Mouse (Mus musculus) heart, embryonic 15.5 days (tissue): ENCODE measurements around the gene Ddx28. TPM values are rescaled to one million over a fixed set of nuclear protein-coding genes. Genes with fewer than 3 reads are reported as not detected.
"Not testable (repeated sequence)": the region's sequence is repeated elsewhere in the genome, so short reads cannot be mapped to it uniquely, and the experiment has no call there.

Experiments
- ATAC-seq: fragments of 200-750 bp; cut with Nextera tagmentation; replicated peaks from 2 replicates; pipeline ENCODE4 v1.8.0; 2017; ENCODE audit warnings: low read depth, moderate TSS enrichment; ENCODE audit not compliant: insufficient number of reproducible peaks, insufficient read depth, low FRiP score
- H3K27ac ChIP-seq: fragments of 300-500 bp; sonication (generic); 2 replicates; pipeline ENCODE4 v1.5.1; 2015; ENCODE audit warnings: mild to moderate bottlenecking, inconsistent platforms
- H3K27me3 ChIP-seq: fragments of 300-500 bp; sonication (generic); 2 replicates; pipeline ENCODE4 v1.6.1; 2015; ENCODE audit warnings: inconsistent platforms
- H3K36me3 ChIP-seq: fragments of 300-500 bp; sonication (generic); 2 replicates; pipeline ENCODE4 v1.6.1; 2015; ENCODE audit warnings: mild to moderate bottlenecking, inconsistent platforms
- H3K4me1 ChIP-seq: fragments of 300-500 bp; sonication (generic); replicated peaks from 2 replicates; pipeline ENCODE4 v1.6.1; 2015; ENCODE audit warnings: inconsistent platforms
- H3K4me2 ChIP-seq: fragments of 300-500 bp; sonication (generic); 2 replicates; pipeline ENCODE4 v1.6.1; 2015; ENCODE audit warnings: inconsistent platforms, mild to moderate bottlenecking, moderate library complexity
- H3K4me3 ChIP-seq: fragments of 300-500 bp; sonication (generic); 2 replicates; pipeline ENCODE4 v1.5.1; 2015; ENCODE audit warnings: mild to moderate bottlenecking, inconsistent platforms
- H3K9ac ChIP-seq: fragments of 300-500 bp; sonication (generic); 2 replicates; pipeline ENCODE4 v1.6.1; 2015; ENCODE audit warnings: mild to moderate bottlenecking, inconsistent platforms
- H3K9me3 ChIP-seq: fragments of 300-500 bp; sonication (generic); replicated peaks from 2 replicates; pipeline ENCODE4 v1.6.1; 2016; ENCODE audit warnings: inconsistent platforms
- WGBS: fragments of 180-500 bp; shearing (Covaris S2); methylation state at CpG from one replicate; pipeline ENCODE4 v1.1.7; 2015; ENCODE audit warnings: mixed read lengths; 5-methylcytosine and 5-hydroxymethylcytosine counted together
- polyA plus RNA-seq: library from polyadenylated mRNA; unstranded; fragments of >200 nt; fragmentation: Nextera tagmentation; extraction: Ambion mirVana; gene quantifications from 2 replicates; pipeline ENCODE4 v1.2.1, GENCODE M21; 2015

Ddx28 gene
- polyA plus RNA-seq, 1 experiment from 2014 or later = 10.6 TPM

DNA sequence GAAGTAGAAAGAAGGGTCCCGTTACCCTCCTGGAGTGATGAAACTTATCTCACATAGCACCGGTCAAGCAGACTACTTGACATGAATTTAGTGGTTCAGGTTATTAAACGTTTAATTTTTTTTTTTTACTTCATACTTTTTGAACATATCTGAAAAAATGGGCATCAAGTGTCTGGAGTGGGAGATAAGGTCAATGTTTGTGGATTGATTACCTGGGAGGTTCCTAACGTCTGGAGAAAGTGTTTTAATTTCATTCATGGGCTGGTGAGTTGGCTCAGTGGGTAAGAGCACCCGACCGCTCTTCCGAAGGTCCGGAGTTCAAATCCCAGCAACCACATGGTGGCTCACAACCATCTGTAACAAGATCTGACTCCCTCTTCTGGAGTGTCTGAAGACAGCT, 521 bp upstream of the Ddx28 start:
- ATAC-seq, H3K9me3 ChIP-seq, H3K27ac ChIP-seq, H3K27me3 ChIP-seq, H3K36me3 ChIP-seq: not testable (repeated sequence)
- WGBS = 75% methylated on average over 8 of the region's 8 CpGs
- peak overlapping the region; percentile 78; the same call in 1 of the 2 replicates for H3K9ac ChIP-seq
- H3K4me1 ChIP-seq = peaks cover 18% of the 10 kb centered on the region
- H3K4me3 ChIP-seq = peak overlapping the region; percentile 72
- peak overlapping the region; percentile 92 for H3K4me2 ChIP-seq

DNA sequence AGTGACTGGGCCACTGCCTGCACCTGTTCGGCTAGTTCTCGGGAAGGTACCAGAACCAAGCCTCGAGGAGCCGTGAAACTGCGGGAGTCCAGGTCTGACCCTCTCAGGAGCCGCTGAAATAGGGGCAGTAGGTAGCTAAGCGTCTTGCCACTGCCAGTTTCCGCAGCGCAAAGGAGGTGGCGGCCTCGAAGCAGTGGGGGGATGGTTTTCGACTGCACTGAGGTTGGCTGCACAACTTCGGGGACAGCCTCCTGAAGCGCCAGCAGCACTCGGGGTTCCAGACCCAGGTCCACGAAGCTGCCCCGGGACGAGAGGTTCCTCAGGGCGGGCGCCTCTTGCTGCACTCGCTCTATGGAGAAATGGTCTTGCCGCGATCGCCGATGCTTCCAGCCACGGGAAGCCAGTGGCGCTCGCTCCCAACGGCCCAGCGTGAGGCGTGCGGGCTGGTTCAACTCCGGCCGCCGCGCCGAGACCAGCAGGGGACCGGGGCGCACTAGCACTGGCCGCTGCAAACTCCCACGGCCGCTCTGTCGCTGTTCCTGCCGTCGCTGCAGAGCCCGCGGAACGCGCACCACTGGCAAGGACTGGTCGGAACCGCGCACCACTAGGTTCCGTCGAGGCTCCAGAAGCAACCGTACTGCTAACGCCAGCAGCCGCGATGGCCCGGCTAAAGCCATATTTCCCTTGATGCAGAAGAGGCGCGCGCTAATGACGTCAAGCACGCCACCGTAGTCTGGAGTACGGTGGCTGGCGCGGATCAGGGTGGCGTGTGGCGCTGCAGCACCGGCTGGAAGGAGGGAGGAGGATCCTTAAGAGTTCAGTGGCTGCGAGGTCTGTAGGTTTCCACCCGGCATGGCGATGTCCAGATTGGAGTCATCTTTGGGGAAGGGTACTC, 687 bp downstream of the Ddx28 start:
- H3K27ac ChIP-seq = peak overlapping the region; percentile 51
- peaks cover 18% of the 10 kb centered on the region for H3K4me1 ChIP-seq
- ATAC-seq = peak; percentile 92
- WGBS = under 1% methylated on average over 74 of the region's 74 CpGs
- no peaks in the 10 kb centered on the region for H3K27me3 ChIP-seq
- peak overlapping the region; percentile 92 for H3K4me2 ChIP-seq
- peak overlapping the region; percentile 72 for H3K4me3 ChIP-seq
- H3K9me3 ChIP-seq = no peaks in the 10 kb centered on the region
- H3K36me3 ChIP-seq = peaks cover 4% of the 10 kb centered on the region; the same call in 1 of the 2 replicates
- peak overlapping the region; percentile 78 for H3K9ac ChIP-seq

DNA sequence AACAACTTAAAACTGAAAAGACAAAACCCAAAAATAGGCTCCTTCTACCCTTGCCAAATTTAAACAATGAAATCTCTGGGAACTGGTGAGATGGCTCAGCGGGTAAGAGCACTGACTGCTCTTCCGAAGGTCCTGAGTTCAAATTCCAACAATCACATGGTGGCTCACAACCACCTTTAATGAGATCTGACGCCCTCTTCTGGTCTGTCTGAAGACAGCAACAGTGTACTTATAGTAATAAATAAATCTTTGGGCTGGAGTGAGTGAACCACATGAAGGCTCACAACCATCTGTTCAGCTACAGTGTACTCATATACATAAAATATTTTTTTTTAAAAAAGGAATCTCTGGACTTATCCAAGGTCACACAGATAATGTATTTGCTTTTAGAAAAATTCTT, 3.8 kb downstream of the Ddx28 start:
- not testable (repeated sequence) for H3K4me3 ChIP-seq, H3K27me3 ChIP-seq, H3K9me3 ChIP-seq, H3K4me2 ChIP-seq, H3K36me3 ChIP-seq, H3K27ac ChIP-seq, ATAC-seq, H3K9ac ChIP-seq
- H3K4me1 ChIP-seq = peaks cover 18% of the 10 kb centered on the region
- 65% methylated on average over 3 of the region's 3 CpGs for WGBS

DNA sequence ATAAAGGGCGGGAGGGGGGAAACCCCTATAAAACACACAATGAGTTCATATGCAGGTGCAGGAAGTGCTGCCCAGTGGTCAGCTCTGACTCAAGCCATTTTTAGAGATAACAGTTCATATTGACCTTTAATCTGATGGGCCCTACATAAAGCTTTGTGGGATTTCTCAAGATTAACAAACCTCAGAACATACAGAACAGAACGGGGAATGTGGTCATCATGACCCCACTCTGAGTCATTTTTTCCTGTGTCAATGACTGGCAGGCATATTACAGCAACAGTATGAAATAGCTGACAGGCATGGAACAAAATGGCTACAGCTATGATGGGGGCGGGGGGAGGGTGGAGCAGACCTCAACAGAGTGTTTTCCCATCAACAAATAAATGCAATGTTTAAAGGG, 4.5 kb downstream of the Ddx28 start:
- peaks cover 18% of the 10 kb centered on the region for H3K4me1 ChIP-seq
- 54% methylated on average over 3 of the region's 3 CpGs for WGBS
- H3K27me3 ChIP-seq = no peaks in the 10 kb centered on the region
- H3K4me3 ChIP-seq = no peak overlapping the region
- no peaks in the 10 kb centered on the region for H3K9me3 ChIP-seq
- no peak overlapping the region for H3K4me2 ChIP-seq
- no peaks in the 10 kb centered on the region for H3K36me3 ChIP-seq
- no peak overlapping the region for H3K9ac ChIP-seq
- no peak for ATAC-seq
- H3K27ac ChIP-seq = no peak overlapping the region

DNA sequence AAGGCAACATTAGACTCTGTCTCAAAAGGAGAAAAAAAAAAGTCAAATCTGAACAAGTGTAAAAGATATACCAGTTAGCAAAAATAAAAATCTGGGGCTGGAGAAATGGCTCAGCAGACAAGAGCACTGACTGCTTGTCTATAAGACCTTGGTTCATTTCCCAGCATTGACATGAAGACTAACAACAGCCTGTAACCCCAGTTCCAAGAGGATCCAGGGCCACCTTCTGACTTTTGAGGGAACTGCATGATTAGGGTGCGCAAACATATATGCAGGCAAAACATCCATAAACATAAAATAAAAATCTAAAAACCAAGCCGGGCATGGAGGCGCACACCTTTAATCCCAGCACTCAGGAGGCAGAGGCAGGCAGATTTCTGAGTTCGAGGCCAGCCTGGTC, 5.3 kb downstream of the Ddx28 start:
- no peak for ATAC-seq
- Histone ChIP-seq H3K4me2 (no peak overlapping the region), H3K9ac (no peak overlapping the region), H3K9me3 (no peaks in the 10 kb centered on the region), H3K4me3 (no peak overlapping the region), H3K27ac (no peak overlapping the region), H3K27me3 (no peaks in the 10 kb centered on the region), H3K4me1 (peaks cover 13% of the 10 kb centered on the region), H3K36me3 (no peaks in the 10 kb centered on the region)
- WGBS = 80% methylated on average over 4 of the region's 4 CpGs

DNA sequence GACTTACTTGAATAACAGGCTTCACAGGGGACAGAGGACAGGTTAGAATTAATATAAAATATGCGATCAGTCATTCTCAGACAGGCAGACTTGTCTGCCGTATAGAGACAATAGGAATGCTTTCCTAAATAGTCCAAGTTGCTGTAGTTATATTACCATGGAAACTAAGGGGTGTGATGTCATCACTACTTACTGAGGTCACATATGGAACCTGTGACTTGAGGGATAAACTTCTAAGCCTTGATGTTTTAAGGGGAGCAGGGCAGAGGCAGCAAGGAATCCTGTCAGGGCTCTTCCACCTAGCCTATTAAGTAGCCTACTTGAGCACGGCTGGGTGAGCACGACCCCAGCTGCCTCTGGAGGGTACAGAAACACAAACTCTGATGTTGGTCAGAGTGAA, 5.8 kb downstream of the Ddx28 start, which contains the start of gene Dpep2nb:
Gene Dpep2nb, minus strand, starts transcription at position 101 of the 400 bp plus-strand sequence.
- 68% methylated on average over 4 of the region's 4 CpGs for WGBS
- no peak within 1 kb of the TSS for H3K9ac ChIP-seq
- H3K4me2 ChIP-seq = no peak within 1 kb of the TSS
- H3K27me3 ChIP-seq = no peaks in the 10 kb centered on the region
- H3K9me3 ChIP-seq = no peaks in the 10 kb centered on the region
- peaks cover 13% of the 10 kb centered on the region for H3K4me1 ChIP-seq
- H3K4me3 ChIP-seq = no peak within 1 kb of the TSS
- no peaks in the 10 kb centered on the region for H3K36me3 ChIP-seq
- ATAC-seq = no peak
- H3K27ac ChIP-seq = no peak within 1 kb of the TSS

DNA sequence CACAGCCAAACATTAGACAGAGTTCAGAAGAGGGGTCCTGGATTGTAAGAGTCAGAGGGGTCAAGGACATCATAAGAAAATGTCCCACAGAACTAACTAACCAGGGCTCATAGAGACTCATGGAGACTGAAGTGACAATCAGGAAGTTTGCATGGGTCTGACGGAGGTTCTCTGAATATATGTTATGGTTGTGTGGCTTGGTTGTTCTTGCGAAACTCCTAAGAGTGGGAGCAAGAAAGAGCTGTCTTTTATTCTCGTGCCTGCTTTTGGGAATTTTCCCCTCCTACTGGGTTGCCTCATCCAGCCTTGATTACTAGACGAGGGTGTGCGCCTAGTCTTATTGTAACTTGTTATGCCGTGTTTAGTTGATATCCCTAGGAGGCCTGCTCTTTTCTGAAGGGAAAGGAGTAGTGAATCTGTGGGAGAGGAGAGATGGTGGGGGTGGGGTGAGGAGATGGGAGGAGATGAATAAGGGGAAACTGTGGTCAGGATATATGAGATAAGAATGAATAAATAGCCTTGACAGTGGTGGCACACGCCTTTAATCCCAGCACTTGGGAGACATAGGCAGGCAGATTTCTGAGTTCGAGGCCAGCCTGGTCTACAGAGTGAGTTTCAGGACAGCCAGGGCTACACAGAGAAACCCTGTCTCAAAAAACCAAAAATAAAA, 7.0 kb downstream of the Ddx28 start:
- H3K4me2 ChIP-seq = no peak overlapping the region
- H3K9me3 ChIP-seq = no peaks in the 10 kb centered on the region
- H3K36me3 ChIP-seq = no peaks in the 10 kb centered on the region
- no peak overlapping the region for H3K27ac ChIP-seq
- H3K9ac ChIP-seq = no peak overlapping the region
- H3K4me3 ChIP-seq = no peak overlapping the region
- 67% methylated on average over 8 of the region's 8 CpGs for WGBS
- no peak for ATAC-seq
- peaks cover 2% of the 10 kb centered on the region for H3K4me1 ChIP-seq
- H3K27me3 ChIP-seq = no peaks in the 10 kb centered on the region

DNA sequence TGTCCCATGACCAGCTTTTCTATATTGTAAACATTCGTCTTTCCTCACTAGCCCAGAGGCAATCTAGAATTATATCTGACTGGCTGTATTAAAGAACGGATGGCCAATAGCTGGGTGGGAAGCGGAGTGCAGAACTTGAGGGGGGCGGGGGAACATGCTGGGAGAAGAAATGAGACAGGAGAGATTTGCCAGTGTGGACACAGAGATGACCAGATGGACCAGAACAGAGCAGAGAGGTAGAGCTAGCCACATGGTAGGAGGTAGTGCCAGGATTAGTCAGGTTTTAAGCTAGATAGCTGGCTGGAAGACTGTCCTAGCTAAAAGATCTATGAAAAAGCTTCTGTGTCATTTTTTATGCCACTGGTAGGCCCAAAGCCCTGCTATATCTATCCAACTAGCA, 9.8 kb downstream of the Ddx28 start:
- Histone ChIP-seq H3K4me2 (no peak overlapping the region), H3K4me3 (no peak overlapping the region), H3K9me3 (no peaks in the 10 kb centered on the region), H3K4me1 (no peaks in the 10 kb centered on the region), H3K27ac (no peak overlapping the region), H3K9ac (no peak overlapping the region), H3K27me3 (no peaks in the 10 kb centered on the region), H3K36me3 (no peaks in the 10 kb centered on the region)
- 81% methylated on average over 4 of the region's 4 CpGs for WGBS
- ATAC-seq = no peak

DNA sequence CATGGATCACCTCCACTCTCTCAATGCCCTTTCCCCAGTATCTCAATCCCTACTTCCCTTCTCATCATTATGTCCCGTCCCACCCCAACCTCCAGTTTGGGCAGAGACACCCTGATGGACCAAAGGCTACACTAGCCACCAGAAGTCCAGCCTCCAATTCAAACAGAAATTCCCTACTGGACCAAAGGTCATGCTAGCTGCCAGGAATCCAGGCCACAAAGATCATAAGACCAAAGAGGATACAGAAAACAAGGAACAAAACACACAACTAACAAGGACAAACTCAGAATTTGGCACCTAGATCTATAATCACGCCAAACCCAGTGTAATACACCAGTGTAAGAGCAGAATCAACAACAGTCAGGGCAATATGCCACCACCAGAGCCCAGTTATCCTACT, 12.7 kb downstream of the Ddx28 start:
- no peak overlapping the region for H3K4me2 ChIP-seq
- no peaks in the 10 kb centered on the region for H3K9me3 ChIP-seq
- ATAC-seq = no peak
- H3K27me3 ChIP-seq = no peaks in the 10 kb centered on the region
- no peak overlapping the region for H3K9ac ChIP-seq
- H3K27ac ChIP-seq = no peak overlapping the region
- 68% methylated on average over 2 of the region's 2 CpGs for WGBS
- no peaks in the 10 kb centered on the region for H3K4me1 ChIP-seq
- no peaks in the 10 kb centered on the region for H3K36me3 ChIP-seq
- no peak overlapping the region for H3K4me3 ChIP-seq

DNA sequence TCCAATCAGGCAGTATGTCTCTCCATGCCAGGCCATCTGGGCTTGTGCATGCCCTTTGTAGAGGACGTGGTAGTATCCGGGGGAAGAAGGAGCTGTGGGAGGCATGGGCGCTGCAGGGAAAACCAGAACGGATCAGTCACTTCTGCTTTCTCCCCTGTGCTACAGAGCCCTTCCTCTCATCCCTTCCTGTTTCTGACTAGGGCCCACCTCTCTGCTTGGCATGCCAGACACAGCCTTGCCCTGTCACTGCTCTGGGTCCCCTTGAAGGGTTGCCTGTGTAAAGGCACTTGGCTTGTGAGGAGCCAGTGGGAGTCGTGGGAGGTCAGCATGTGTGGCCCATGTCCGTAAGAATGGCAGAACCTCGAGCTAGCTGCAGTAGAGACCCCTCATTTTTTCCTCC, 15.3 kb downstream of the Ddx28 start:
- Histone ChIP-seq H3K4me3 (no peak overlapping the region), H3K4me2 (no peak overlapping the region), H3K9me3 (no peaks in the 10 kb centered on the region), H3K27me3 (no peaks in the 10 kb centered on the region), H3K9ac (no peak overlapping the region), H3K4me1 (no peaks in the 10 kb centered on the region), H3K27ac (no peak overlapping the region), H3K36me3 (no peaks in the 10 kb centered on the region)
- no peak for ATAC-seq
- 63% methylated on average over 7 of the region's 7 CpGs for WGBS

DNA sequence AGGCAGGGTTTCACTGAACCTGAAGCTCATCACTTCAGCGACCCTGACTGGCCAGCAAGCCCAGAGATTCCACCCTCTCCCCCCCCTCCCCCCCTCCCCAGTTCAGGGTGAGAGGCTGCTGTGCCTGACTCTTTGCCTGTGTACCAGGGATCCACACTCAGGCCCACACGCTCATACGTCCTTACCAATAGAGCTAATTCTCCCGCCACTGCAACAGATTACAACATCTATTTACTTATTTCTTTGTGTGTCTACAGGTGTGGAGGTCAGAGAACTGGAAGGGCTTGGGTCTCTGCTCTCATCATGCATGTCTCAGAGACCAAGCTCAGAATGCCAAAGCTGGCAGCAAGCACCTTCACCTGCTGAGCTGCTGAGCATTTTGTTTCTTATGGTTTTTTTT, 18.5 kb downstream of the Ddx28 start:
- Histone ChIP-seq H3K4me1 (peaks cover 6% of the 10 kb centered on the region; the same call in 1 of the 2 replicates), H3K27ac (no peak overlapping the region), H3K9ac (no peak overlapping the region), H3K4me2 (no peak overlapping the region), H3K36me3 (no peaks in the 10 kb centered on the region), H3K27me3 (no peaks in the 10 kb centered on the region), H3K4me3 (no peak overlapping the region), H3K9me3 (no peaks in the 10 kb centered on the region)
- WGBS = 69% methylated on average over 4 of the region's 4 CpGs
- no peak for ATAC-seq
